Mouse (Mus musculus) myocyte (in vitro differentiated cells): ENCODE data around the gene Rxfp3. TPM values are rescaled to one million over a fixed set of nuclear protein-coding genes. Genes with fewer than 3 reads are reported as not detected.

Source experiments
- H3K27me3 ChIP-seq: one replicate; pipeline ENCODE4 v1.6.1; 2011; ENCODE audit not compliant: control insufficient read depth, insufficient read depth, insufficient read length
- H3K36me3 ChIP-seq: one replicate; pipeline ENCODE4 v1.6.1; 2011; ENCODE audit not compliant: control insufficient read depth, insufficient read depth
- H3K4me2 ChIP-seq: one replicate; pipeline ENCODE4 v1.6.1; 2011; ENCODE audit warnings: low read depth, control low read depth
- H3K4me3 ChIP-seq: one replicate; pipeline ENCODE4 v1.5.1; 2011; ENCODE audit warnings: mild to moderate bottlenecking, control low read depth, moderate library complexity
- H3K79me2 ChIP-seq: one replicate; pipeline ENCODE4 v1.6.1; 2011; ENCODE audit not compliant: control insufficient read depth, insufficient read depth
- H3ac ChIP-seq: one replicate; pipeline ENCODE4 v1.6.1; 2011; ENCODE audit not compliant: control insufficient read depth, insufficient read length
- CEBPB ChIP-seq: IDR thresholded peaks from 2 replicates; pipeline ENCODE4 v1.6.1; 2011; ENCODE audit warnings: mild to moderate bottlenecking, moderate library complexity; ENCODE audit not compliant: poor library complexity, insufficient read depth, severe bottlenecking
- E2F4 ChIP-seq: IDR thresholded peaks from one replicate; pipeline ENCODE4 v1.6.1; 2011; ENCODE audit warnings: mild to moderate bottlenecking, control low read depth, moderate library complexity; ENCODE audit not compliant: insufficient read depth
- MAX ChIP-seq: IDR thresholded peaks from one replicate; pipeline ENCODE4 v1.6.1; 2011; ENCODE audit warnings: low read depth, mild to moderate bottlenecking, control low read depth
- MYOD1 ChIP-seq, 3 experiments: IDR thresholded peaks; one replicate each; pipeline ENCODE4 v1.6.1; 2011; ENCODE audit warnings: control low read depth in 2 of 3, low read depth in 2 of 3, mild to moderate bottlenecking in 2 of 3, moderate library complexity in 1 of 3; ENCODE audit not compliant: insufficient read length in 2 of 3, control insufficient read depth in 1 of 3
- MYOG ChIP-seq, 3 experiments: IDR thresholded peaks; one replicate each; pipeline ENCODE4 v1.6.1; 2011; ENCODE audit warnings: control low read depth in 2 of 3, low read depth in 2 of 3, mild to moderate bottlenecking in 2 of 3; ENCODE audit not compliant: insufficient read length in 2 of 3, control insufficient read depth in 1 of 3, insufficient read depth in 1 of 3
- POLR2A ChIP-seq: IDR thresholded peaks from one replicate; pipeline ENCODE4 v1.6.1; 2011; ENCODE audit warnings: low read depth, mild to moderate bottlenecking, control low read depth, moderate library complexity; ENCODE audit not compliant: insufficient read length
- POLR2AphosphoS2 ChIP-seq: IDR thresholded peaks from one replicate; pipeline ENCODE4 v1.6.1; 2011; ENCODE audit warnings: low read depth, control low read depth; ENCODE audit not compliant: insufficient read length
- REST ChIP-seq: IDR thresholded peaks from one replicate; pipeline ENCODE4 v1.6.1; 2011; ENCODE audit warnings: mild to moderate bottlenecking, control low read depth, moderate library complexity; ENCODE audit not compliant: insufficient read depth, insufficient read length
- SRF ChIP-seq: IDR thresholded peaks from one replicate; pipeline ENCODE4 v1.6.1; 2011; ENCODE audit warnings: low read depth; ENCODE audit not compliant: control insufficient read depth, insufficient read length
- TCF12 ChIP-seq: IDR thresholded peaks from one replicate; pipeline ENCODE4 v1.6.1; 2011; ENCODE audit warnings: mild to moderate bottlenecking, control low read depth; ENCODE audit not compliant: poor library complexity, insufficient read depth, severe bottlenecking
- TCF3 ChIP-seq: IDR thresholded peaks from one replicate; pipeline ENCODE4 v1.6.1; 2011; ENCODE audit warnings: low read depth, control low read depth; ENCODE audit not compliant: insufficient read length
- USF1 ChIP-seq: IDR thresholded peaks from one replicate; pipeline ENCODE4 v1.6.1; 2011; ENCODE audit warnings: low read depth, mild to moderate bottlenecking, control low read depth, moderate library complexity
- polyA plus RNA-seq: library from polyadenylated mRNA; unstranded; fragments of >200 nt; fragmentation: generic; extraction: Trizol; gene quantifications from one replicate; pipeline ENCODE4 v1.2.1, GENCODE M21; 2012; ENCODE audit warnings: missing spikeins

The Rxfp3 gene
- polyA plus RNA-seq, 1 experiment, result 0.02 TPM

DNA sequence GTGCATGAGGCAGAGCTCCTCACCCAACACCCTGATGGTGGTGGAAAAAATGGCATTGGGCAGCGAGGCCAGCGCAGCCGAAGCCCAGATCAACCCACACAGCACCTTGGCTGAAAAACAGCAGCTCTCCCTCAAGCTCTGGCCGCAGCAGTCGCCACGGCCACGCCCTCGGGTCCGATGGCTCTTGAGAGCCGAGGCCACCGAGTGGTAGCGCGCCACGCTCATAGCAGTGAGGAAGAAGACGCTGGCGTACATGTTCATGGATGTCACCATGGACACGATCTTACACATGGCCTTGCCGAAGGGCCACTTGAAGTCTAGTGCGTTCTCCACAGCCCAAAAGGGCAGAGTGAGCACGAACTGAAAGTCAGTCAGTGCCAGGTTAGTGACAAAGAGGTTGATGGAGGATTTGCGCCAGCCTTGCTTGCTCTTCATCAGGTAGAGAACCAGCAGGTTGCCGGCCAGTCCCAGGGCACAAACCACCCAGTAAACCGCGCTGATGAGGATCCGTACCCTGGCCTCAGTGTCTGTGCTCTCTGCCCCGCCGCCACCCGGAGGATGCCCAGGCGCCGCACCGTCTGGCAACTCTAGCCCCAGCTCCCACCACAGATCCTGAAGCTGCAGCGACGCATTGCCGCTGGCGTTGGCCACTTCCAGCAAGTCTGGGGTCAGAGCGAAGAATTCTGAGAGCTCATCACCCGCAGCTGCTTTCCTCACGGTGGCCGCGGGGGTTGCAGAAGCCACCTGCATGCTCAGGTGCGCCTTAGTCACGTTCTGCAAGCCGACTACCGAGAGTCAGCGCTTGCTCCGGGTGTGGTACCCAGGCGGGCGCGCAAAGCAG, 1.0 kb downstream of the Rxfp3 start:
- TF ChIP-seq POLR2AphosphoS2 (no peak), MAX (no peak), SRF (no peak)
- Histone ChIP-seq H3K36me3 (no peaks in the 10 kb centered on the region), H3ac (no peak overlapping the region), H3K4me2 (peak overlapping the region; percentile 75), H3K4me3 (no peak overlapping the region), H3K79me2 (no peaks in the 10 kb centered on the region), H3K27me3 (peaks cover 36% of the 10 kb centered on the region)

GRCm38 (mm10) chr15:11035947-11036474, 1.8 kb downstream of the Rxfp3 start:
- peaks cover 36% of the 10 kb centered on the region for H3K27me3 ChIP-seq
- H3K4me3 ChIP-seq, result no peak overlapping the region
- H3ac ChIP-seq, result no peak overlapping the region
- no peaks in the 10 kb centered on the region for H3K36me3 ChIP-seq
- no peak for TF ChIP-seq CEBPB
- TF ChIP-seq MYOG (IDR thresholded peaks at IDR 0.05; ENCODE audit: control insufficient read depth in 1 of 3, insufficient read depth in 1 of 3, insufficient read length in 2 of 3, low read depth in 2 of 3), result peak in 1 of 3 experiments; percentile 19
- TF ChIP-seq E2F4, result no peak
- TF ChIP-seq MYOD1 (IDR thresholded peaks at IDR 0.05; ENCODE audit: control insufficient read depth in 1 of 3, insufficient read length in 2 of 3, low read depth in 2 of 3), result peak in 2 of 3 experiments; percentile 11 to 35
- TF ChIP-seq POLR2A, result no peak
- no peak for TF ChIP-seq POLR2AphosphoS2
- no peak for TF ChIP-seq USF1
- H3K79me2 ChIP-seq, result no peaks in the 10 kb centered on the region
- peak overlapping the region; percentile 75 for H3K4me2 ChIP-seq

DNA sequence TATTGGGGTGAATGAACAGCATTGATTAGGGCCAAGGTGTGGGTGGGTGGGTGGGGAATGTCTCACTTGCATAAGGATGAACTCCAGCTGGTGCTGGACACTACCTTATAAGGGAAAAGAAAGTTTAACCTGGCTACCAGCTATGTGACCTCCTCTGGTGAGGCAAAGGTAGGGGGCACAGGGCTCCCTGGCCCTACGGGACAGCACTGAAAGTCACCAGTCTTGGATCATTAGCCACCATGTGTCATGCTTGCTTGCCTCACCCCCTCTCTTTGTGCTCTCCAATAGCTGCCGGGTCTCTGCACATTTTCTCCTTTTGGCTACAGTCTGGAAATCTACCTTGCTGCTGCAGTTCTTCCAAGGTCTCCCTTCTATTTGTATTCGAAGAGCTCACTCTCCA, 7.6 kb downstream of the Rxfp3 start:
- TF ChIP-seq TCF12 (no peak), TCF3 (no peak), MAX (no peak), MYOG (IDR thresholded peaks at IDR 0.05; ENCODE audit: control insufficient read depth in 1 of 3, insufficient read depth in 1 of 3, insufficient read length in 2 of 3, low read depth in 2 of 3) (no peak), POLR2A (no peak), MYOD1 (IDR thresholded peaks at IDR 0.05; ENCODE audit: control insufficient read depth in 1 of 3, insufficient read length in 2 of 3, low read depth in 2 of 3) (no peak), POLR2AphosphoS2 (no peak)
- Histone ChIP-seq H3K4me2 (no peak overlapping the region), H3K4me3 (no peak overlapping the region), H3K36me3 (no peaks in the 10 kb centered on the region), H3ac (no peak overlapping the region), H3K79me2 (no peaks in the 10 kb centered on the region), H3K27me3 (peaks cover 14% of the 10 kb centered on the region)

DNA sequence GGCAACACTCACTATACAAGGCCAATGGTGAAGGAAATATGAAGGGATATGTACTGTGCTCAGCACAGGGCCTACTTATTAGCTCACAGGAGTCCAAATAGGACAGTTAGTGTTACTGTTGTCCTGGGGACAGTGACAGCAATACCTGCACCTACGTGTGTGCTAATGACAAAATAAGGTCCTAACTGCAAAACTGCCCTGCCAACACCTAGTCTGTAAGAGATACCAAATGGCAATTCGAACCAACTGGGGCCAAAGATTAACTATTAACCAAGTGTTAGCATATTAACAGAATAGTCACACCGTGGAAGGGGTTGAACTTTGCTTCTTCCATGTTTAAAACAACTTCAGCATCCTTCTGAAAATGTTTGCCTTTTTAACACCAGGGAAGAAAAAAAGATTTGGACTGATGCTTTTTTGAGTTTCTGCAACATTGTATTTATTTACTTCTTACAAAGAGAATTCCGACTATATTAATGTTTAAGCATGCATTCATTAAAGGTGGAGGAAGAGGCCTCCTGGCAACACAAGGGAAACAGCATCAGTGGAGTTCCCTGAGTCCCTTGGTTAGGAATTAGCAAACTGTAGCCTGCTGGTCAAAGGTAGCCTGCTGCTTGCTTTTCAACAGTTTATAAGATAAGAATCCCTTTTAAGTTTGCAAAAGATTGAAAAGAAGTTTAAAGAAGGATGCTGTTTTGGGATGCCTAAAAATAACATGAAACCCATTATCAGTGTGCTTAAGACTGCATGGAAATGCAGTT, 10.8 kb downstream of the Rxfp3 start:
- H3K4me3 ChIP-seq, result no peak overlapping the region

DNA sequence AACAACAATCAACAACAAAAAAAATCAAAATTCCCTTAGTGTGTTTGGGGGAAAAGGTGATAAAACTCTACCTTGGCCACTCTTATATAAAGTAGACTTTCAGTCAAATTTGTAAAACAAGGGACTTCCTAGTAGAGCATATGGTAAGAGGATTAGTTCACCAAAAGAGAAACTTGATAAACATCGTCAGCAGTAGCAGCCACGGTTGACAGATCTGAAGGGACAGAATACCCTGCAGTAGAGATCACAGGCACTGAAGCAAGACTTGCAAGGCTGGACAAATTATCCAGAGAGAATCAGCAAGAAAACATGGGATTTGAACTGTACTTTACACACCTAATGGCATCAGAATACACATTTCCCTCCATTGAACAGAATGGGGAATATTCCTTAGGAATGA, 22.9 kb downstream of the Rxfp3 start:
- Histone ChIP-seq H3ac (no peak overlapping the region), H3K4me2 (no peak overlapping the region), H3K4me3 (no peak overlapping the region), H3K36me3 (no peaks in the 10 kb centered on the region), H3K79me2 (no peaks in the 10 kb centered on the region), H3K27me3 (peaks cover 27% of the 10 kb centered on the region)
- TF ChIP-seq REST, result no peak
- TF ChIP-seq USF1, result no peak
- no peak for TF ChIP-seq POLR2AphosphoS2
- TF ChIP-seq E2F4, result no peak
- TF ChIP-seq SRF, result no peak
- no peak for TF ChIP-seq CEBPB
- TF ChIP-seq POLR2A, result no peak
- no peak for TF ChIP-seq TCF12
- TF ChIP-seq MYOG (IDR thresholded peaks at IDR 0.05; ENCODE audit: control insufficient read depth in 1 of 3, insufficient read depth in 1 of 3, insufficient read length in 2 of 3, low read depth in 2 of 3), result no peak
- TF ChIP-seq MYOD1 (IDR thresholded peaks at IDR 0.05; ENCODE audit: control insufficient read depth in 1 of 3, insufficient read length in 2 of 3, low read depth in 2 of 3), result no peak
- no peak for TF ChIP-seq MAX
- TF ChIP-seq TCF3, result no peak

More for the DNA sequence above, 10.8 kb downstream of the Rxfp3 start:
- no peak for TF ChIP-seq POLR2AphosphoS2
- no peak for TF ChIP-seq MYOD1 (IDR thresholded peaks at IDR 0.05; ENCODE audit: control insufficient read depth in 1 of 3, insufficient read length in 2 of 3, low read depth in 2 of 3)
- no peak for TF ChIP-seq MYOG (IDR thresholded peaks at IDR 0.05; ENCODE audit: control insufficient read depth in 1 of 3, insufficient read depth in 1 of 3, insufficient read length in 2 of 3, low read depth in 2 of 3)
- Histone ChIP-seq H3K36me3 (no peaks in the 10 kb centered on the region), H3K27me3 (peaks cover 6% of the 10 kb centered on the region), H3ac (no peak overlapping the region), H3K79me2 (no peaks in the 10 kb centered on the region), H3K4me2 (no peak overlapping the region)
